In genomic region chr5:110376802-110377433, GRCm38 (mm10) we compare ENCODE assay signal across 9 mouse cellular contexts. TPM values are rescaled to one million over a fixed set of nuclear protein-coding genes. Genes with fewer than 3 reads are reported as not detected.
DNase-seq lines count a peak whose midpoint lies in the region; ATAC-seq lines count a peak whose summit lies in the region.
"Had no signal": no experiment of that assay in that cellular context is flagged by ENCODE, and none has a peak within 500 bp of the region (broad histone marks: within the 10 kb centered on the region; RNA-seq: fewer than 3 reads in every experiment).

No protein-coding gene starts in this region.

- H3K4me2 ChIP-seq in liver, embryonic 13.5 days, result no peak overlapping the region
- no peak overlapping the region for H3K4me2 ChIP-seq in neural tube, embryonic 12.5 days (replicated peaks)
- H3K4me2 ChIP-seq: embryonic facial prominence, embryonic 12.5 days had no signal

- no peak overlapping the region for H3K4me3 ChIP-seq in liver, embryonic 13.5 days (replicated peaks)
- H3K4me3 ChIP-seq in neural tube, embryonic 12.5 days, result no peak overlapping the region
- H3K4me3 ChIP-seq: embryonic facial prominence, embryonic 12.5 days had no signal

- no peak overlapping the region for H3K9ac ChIP-seq in liver, embryonic 13.5 days
- no peak overlapping the region for H3K9ac ChIP-seq in neural tube, embryonic 12.5 days

- ATAC-seq in liver, embryonic 13.5 days (ENCODE audit: low read depth), result peak; percentile 32
- peak; percentile 42; the same call in 1 of the 2 replicates for ATAC-seq in neural tube, embryonic 12.5 days (ENCODE audit: low FRiP score, low read depth)

- DNase-seq in B cell, adult 2 months, result peak; percentile 68 to 72
- peak; percentile 71 for DNase-seq in adrenal gland, adult 2 months
- DNase-seq in embryo, embryonic 9.5 days (ENCODE audit: extremely low spot score), result peak; percentile 74
- peak; percentile 72 for DNase-seq in heart, adult 8-10 months (ENCODE audit: low spot score)
- peak; percentile 73 to 86 for DNase-seq in kidney, postnatal 25 days
- DNase-seq in liver, embryonic 13.5 days, result peak; percentile 43
- peak; percentile 83 for DNase-seq in testis, postnatal 10 days (ENCODE audit: low spot score)

- no peaks in the 10 kb centered on the region for H3K4me1 ChIP-seq in liver, embryonic 13.5 days (replicated peaks)
- peaks cover 10% of the 10 kb centered on the region; the same call in 1 of the 2 replicates for H3K4me1 ChIP-seq in neural tube, embryonic 12.5 days
- H3K4me1 ChIP-seq: embryonic facial prominence, embryonic 12.5 days had no signal

- 50% methylated on average over 8 of the region's 8 CpGs for WGBS in liver, embryonic 13.5 days (ENCODE audit: insufficient replicate concordance)
- WGBS in neural tube, embryonic 12.5 days, result 61% methylated on average over 8 of the region's 8 CpGs

- H3K9me3 ChIP-seq in liver, embryonic 13.5 days (replicated peaks), result no peaks in the 10 kb centered on the region
- H3K9me3 ChIP-seq in neural tube, embryonic 12.5 days, result no peaks in the 10 kb centered on the region
- H3K9me3 ChIP-seq: embryonic facial prominence, embryonic 12.5 days had no signal

- H3K27me3 ChIP-seq in liver, embryonic 13.5 days, result no peaks in the 10 kb centered on the region
- H3K27me3 ChIP-seq in neural tube, embryonic 12.5 days (replicated peaks), result no peaks in the 10 kb centered on the region
- H3K27me3 ChIP-seq: embryonic facial prominence, embryonic 12.5 days had no signal

- H3K27ac ChIP-seq in liver, embryonic 13.5 days, result no peak overlapping the region
- no peak overlapping the region for H3K27ac ChIP-seq in neural tube, embryonic 12.5 days
- H3K27ac ChIP-seq: embryonic facial prominence, embryonic 12.5 days had no signal

- peaks cover 27% of the 10 kb centered on the region for H3K36me3 ChIP-seq in liver, embryonic 13.5 days
- peaks cover 67% of the 10 kb centered on the region for H3K36me3 ChIP-seq in neural tube, embryonic 12.5 days

RNA-seq across cellular contexts. Expression of gene Lrcol1, which starts 32.4 kb away (rescaled TPM):
- total RNA-seq in adrenal gland, adult 2 months (2021), result not detected
- polyA plus RNA-seq in adrenal gland, adult 2 months (2012; rRNA removed), result not detected in 2 replicates
- not detected for total RNA-seq in heart, adult 8-10 months (2022)
- polyA plus RNA-seq in liver, embryonic 13.5 days (2015; fragmentation: Nextera tagmentation; extraction: Ambion mirVana), result not detected in 2 replicates
- not detected in 2 replicates for polyA plus RNA-seq in neural tube, embryonic 12.5 days (2016; fragmentation: Nextera tagmentation; extraction: Ambion mirVana)
- polyA plus RNA-seq: embryonic facial prominence, embryonic 12.5 days had no signal

RNA-seq across cellular contexts. Expression of gene P2rx2, which starts 33.9 kb away (rescaled TPM):
- under 1 TPM; 0.23 to 0.38 TPM for total RNA-seq in adrenal gland, adult 2 months (2021)
- polyA plus RNA-seq in adrenal gland, adult 2 months (2012; rRNA removed), result 0.18 and 0.58 TPM in 2 replicates
- not detected for total RNA-seq in heart, adult 8-10 months (2022)
- polyA plus RNA-seq in liver, embryonic 13.5 days (2015; fragmentation: Nextera tagmentation; extraction: Ambion mirVana), result not detected in 2 replicates
- polyA plus RNA-seq in neural tube, embryonic 12.5 days (2016; fragmentation: Nextera tagmentation; extraction: Ambion mirVana), result 2.1 and 2.4 TPM in 2 replicates
